Mouse (Mus musculus) T-helper 1 cell (primary cell): ENCODE measurements around the gene Klhl40.

Experiments
- in situ Hi-C: fragments of 300-600 bp; cut with MboI, MseI; formaldehyde crosslinking; loops from one replicate; pipeline ENCODE4 v1.15.1; 2025; ENCODE audit warnings: high pct_unique_total_duplicates

Klhl40 gene

GRCm38 (mm10) chr9:121777484-121778065, at the start of gene Klhl40:
Klhl40 (plus strand) TSS chr9:121777607.
- in situ Hi-C loops = loop anchor here (25.0 kb wide), 2 partner anchors 290 to 910 kb away; partner anchors contain the start of gene Cck

GRCm38 (mm10) chr9:121740490-121740889, 36.9 kb upstream of the Klhl40 start:
- in situ Hi-C loops = loop anchor here (25.0 kb wide), 1 partner anchor 1272 kb away; the partner anchor contains the start of gene Tmem42

- in situ Hi-C loops = loop anchor here (25.0 kb wide), 1 partner anchor 1271 kb away; the partner anchor contains the start of gene Tmem42
Measured at GRCm38 (mm10) chr9:121741168-121741567, 36.2 kb upstream of the Klhl40 start.

- in situ Hi-C loops = loop anchor here (25.0 kb wide), 1 partner anchor 1268 kb away; the partner anchor contains the start of gene Tmem42
Measured at GRCm38 (mm10) chr9:121744051-121744450, 33.4 kb upstream of the Klhl40 start.

GRCm38 (mm10) chr9:121752774-121753173, 24.6 kb upstream of the Klhl40 start:
- in situ Hi-C loops = no loop called here

GRCm38 (mm10) chr9:121754624-121755023, 22.8 kb upstream of the Klhl40 start:
- in situ Hi-C loops = no loop called here

GRCm38 (mm10) chr9:121756785-121757184, 20.6 kb upstream of the Klhl40 start:
- in situ Hi-C loops = no loop called here

GRCm38 (mm10) chr9:121757432-121757831, 20.0 kb upstream of the Klhl40 start:
- in situ Hi-C loops = no loop called here

GRCm38 (mm10) chr9:121757835-121758814, 19.3 kb upstream of the Klhl40 start:
- in situ Hi-C loops = no loop called here

- in situ Hi-C loops = no loop called here
Measured at GRCm38 (mm10) chr9:121759091-121760081, 18.0 kb upstream of the Klhl40 start, which contains the start of gene Zfp651. Zfp651 (plus strand) TSS chr9:121759330.

GRCm38 (mm10) chr9:121760271-121761090, 16.9 kb upstream of the Klhl40 start:
- in situ Hi-C loops = no loop called here

GRCm38 (mm10) chr9:121761091-121761665, 16.2 kb upstream of the Klhl40 start:
- in situ Hi-C loops = no loop called here

- in situ Hi-C loops = no loop called here
Measured at GRCm38 (mm10) chr9:121761787-121762186, 15.6 kb upstream of the Klhl40 start.

- in situ Hi-C loops = no loop called here
Measured at GRCm38 (mm10) chr9:121762248-121762647, 15.2 kb upstream of the Klhl40 start.

GRCm38 (mm10) chr9:121762761-121763160, 14.6 kb upstream of the Klhl40 start:
- in situ Hi-C loops = no loop called here

- in situ Hi-C loops = no loop called here
Measured at GRCm38 (mm10) chr9:121763716-121764115, 13.7 kb upstream of the Klhl40 start.

GRCm38 (mm10) chr9:121765166-121765855, 12.1 kb upstream of the Klhl40 start:
- in situ Hi-C loops = no loop called here

GRCm38 (mm10) chr9:121772412-121772811, 5.0 kb upstream of the Klhl40 start:
- in situ Hi-C loops = no loop called here

GRCm38 (mm10) chr9:121775951-121776350, 1.5 kb upstream of the Klhl40 start:
- in situ Hi-C loops = loop anchor here (25.0 kb wide), 2 partner anchors 289 to 911 kb away; partner anchors contain the start of gene Cck
